Mouse (Mus musculus): ENCODE results near the gene Gm10153. TPM values are rescaled to one million over a fixed set of nuclear protein-coding genes. Genes with fewer than 3 reads are reported as not detected.
"Not testable (repeated sequence)": the region's sequence is repeated elsewhere in the genome, so short reads cannot be mapped to it uniquely, and the experiment has no call there.

The Gm10153 gene
- total and polyA plus RNA-seq, 3 experiments: not detected

GRCm38 (mm10) chr7:142205488-142205887 is 15.3 kb upstream of the Gm10153 start:
- no peak for TF ChIP-seq TAL1 (conservative IDR thresholded peaks at IDR 0.05; ENCODE audit: low read depth, low read length)
- TF ChIP-seq GATA1 (IDR thresholded peaks at IDR 0.05; ENCODE audit: borderline replicate concordance, low read length): no peak
- no peak for TF ChIP-seq GATA2 (IDR thresholded peaks at IDR 0.05; ENCODE audit: borderline replicate concordance, low read depth, low read length)
- no peak for TF ChIP-seq CTCF (IDR thresholded peaks at IDR 0.05; ENCODE audit: low read depth, low read length)
- TF ChIP-seq POLR2AphosphoS5 (IDR thresholded peaks at IDR 0.05; ENCODE audit: insufficient replicate concordance, low read depth, low read length): no peak
- ATAC-seq (ENCODE audit: extremely low read depth, insufficient number of reproducible peaks, low FRiP score, poor library complexity, severe bottlenecking) (no peak), DNase-seq (ENCODE audit: low spot score) (no peak)
- no peak overlapping the region for H3K4me3 ChIP-seq (ENCODE audit: low read depth, low read length)
- no peaks in the 10 kb centered on the region for H3K36me3 ChIP-seq (replicated peaks)
- H3K9me3 ChIP-seq (replicated peaks): no peaks in the 10 kb centered on the region
- H3K27me3 ChIP-seq (ENCODE audit: insufficient read depth, low read length): peaks cover 6% of the 10 kb centered on the region
- no peaks in the 10 kb centered on the region; the same call in 1 of the 2 replicates for H3K4me1 ChIP-seq (ENCODE audit: insufficient read depth, low read depth, low read length)

DNA sequence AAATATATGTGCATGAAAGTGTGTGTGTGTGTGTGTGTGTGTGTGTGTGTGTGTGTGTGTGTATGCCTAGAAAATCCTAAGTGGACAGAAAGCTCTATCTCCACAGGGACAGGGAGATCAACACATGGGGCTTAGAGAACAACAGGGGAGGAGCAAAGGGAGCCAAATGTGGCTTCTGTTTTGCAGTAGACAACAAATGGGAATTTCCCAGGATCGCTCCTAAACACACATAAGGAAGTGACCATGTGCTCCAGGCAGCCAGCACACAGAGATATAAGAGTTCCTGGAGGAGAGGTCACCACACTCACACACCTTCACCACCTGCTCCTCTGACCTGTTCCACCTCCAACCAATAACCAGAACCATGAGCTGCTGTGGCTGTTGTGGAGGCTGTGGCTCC is 10.9 kb upstream of the Gm10153 start, which contains the start of gene Krtap5-3:
Krtap5-3 (plus strand) TSS at position 301 of the 400 bp plus-strand sequence.
- TF ChIP-seq CTCF (IDR thresholded peaks at IDR 0.05; ENCODE audit: low read depth, low read length) (no peak), POLR2AphosphoS5 (IDR thresholded peaks at IDR 0.05; ENCODE audit: insufficient replicate concordance, low read depth, low read length) (no peak), TAL1 (conservative IDR thresholded peaks at IDR 0.05; ENCODE audit: low read depth, low read length) (no peak), GATA1 (IDR thresholded peaks at IDR 0.05; ENCODE audit: borderline replicate concordance, low read length) (no peak), GATA2 (IDR thresholded peaks at IDR 0.05; ENCODE audit: borderline replicate concordance, low read depth, low read length) (no peak)
- H3K9me3 ChIP-seq (replicated peaks): no peaks in the 10 kb centered on the region
- ATAC-seq (ENCODE audit: extremely low read depth, insufficient number of reproducible peaks, low FRiP score, poor library complexity, severe bottlenecking): no peak
- H3K4me1 ChIP-seq (ENCODE audit: insufficient read depth, low read depth, low read length): no peaks in the 10 kb centered on the region
- DNase-seq (ENCODE audit: low spot score): no peak
- H3K4me3 ChIP-seq (ENCODE audit: low read depth, low read length): no peak within 1 kb of the TSS
- peaks cover 3% of the 10 kb centered on the region for H3K27me3 ChIP-seq (ENCODE audit: insufficient read depth, low read length)
- no peaks in the 10 kb centered on the region for H3K36me3 ChIP-seq (replicated peaks)

DNA sequence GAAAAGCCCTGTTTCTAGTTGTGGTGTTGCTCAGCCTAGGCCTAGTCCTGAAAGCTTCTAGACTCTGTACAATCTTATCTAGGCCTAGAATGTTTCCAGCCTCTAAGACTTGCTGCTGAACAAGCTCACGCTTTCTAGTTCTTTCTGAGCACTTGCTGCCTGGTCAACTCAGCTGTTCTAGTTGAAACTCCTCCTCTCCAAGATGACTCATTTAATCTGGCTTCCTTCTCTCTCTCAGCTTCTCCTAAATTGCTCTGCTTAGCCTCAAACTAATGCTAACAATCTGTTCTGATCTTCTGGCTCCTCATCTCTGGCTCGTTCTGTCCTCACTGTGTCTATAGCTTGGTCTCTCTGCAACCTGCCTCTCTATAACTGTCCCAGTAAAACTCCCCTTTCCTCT is 8.6 kb upstream of the Gm10153 start:
- DNase-seq (ENCODE audit: low spot score) (no peak), ATAC-seq (ENCODE audit: extremely low read depth, insufficient number of reproducible peaks, low FRiP score, poor library complexity, severe bottlenecking) (no peak)
- Histone ChIP-seq H3K27me3 (ENCODE audit: insufficient read depth, low read length) (peaks cover 3% of the 10 kb centered on the region), H3K4me3 (ENCODE audit: low read depth, low read length) (no peak overlapping the region), H3K9me3 (replicated peaks) (0 out of 2 replicates have a peak, but pooled peaks cover 2% of the 10 kb centered on the region), H3K4me1 (ENCODE audit: insufficient read depth, low read depth, low read length) (no peaks in the 10 kb centered on the region), H3K36me3 (replicated peaks) (no peaks in the 10 kb centered on the region)
- TF ChIP-seq CTCF (IDR thresholded peaks at IDR 0.05; ENCODE audit: low read depth, low read length) (no peak), TAL1 (conservative IDR thresholded peaks at IDR 0.05; ENCODE audit: low read depth, low read length) (no peak)

GRCm38 (mm10) chr7:142188156-142188555 is 2.0 kb downstream of the Gm10153 start:
- ATAC-seq (ENCODE audit: extremely low read depth, insufficient number of reproducible peaks, low FRiP score, poor library complexity, severe bottlenecking) (no peak), DNase-seq (ENCODE audit: low spot score) (no peak)
- no peaks in the 10 kb centered on the region for H3K9me3 ChIP-seq (replicated peaks)
- H3K36me3 ChIP-seq (replicated peaks): no peaks in the 10 kb centered on the region
- no peak overlapping the region for H3K4me3 ChIP-seq (ENCODE audit: low read depth, low read length)
- H3K4me1 ChIP-seq (ENCODE audit: insufficient read depth, low read depth, low read length): no peaks in the 10 kb centered on the region
- H3K27me3 ChIP-seq (ENCODE audit: insufficient read depth, low read length): peaks cover 11% of the 10 kb centered on the region
- TF ChIP-seq GATA1 (IDR thresholded peaks at IDR 0.05; ENCODE audit: borderline replicate concordance, low read length): no peak
- TF ChIP-seq GATA2 (IDR thresholded peaks at IDR 0.05; ENCODE audit: borderline replicate concordance, low read depth, low read length): no peak
- TF ChIP-seq CTCF (IDR thresholded peaks at IDR 0.05; ENCODE audit: low read depth, low read length): no peak
- TF ChIP-seq POLR2AphosphoS5 (IDR thresholded peaks at IDR 0.05; ENCODE audit: insufficient replicate concordance, low read depth, low read length): no peak
- no peak for TF ChIP-seq TAL1 (conservative IDR thresholded peaks at IDR 0.05; ENCODE audit: low read depth, low read length)

DNA sequence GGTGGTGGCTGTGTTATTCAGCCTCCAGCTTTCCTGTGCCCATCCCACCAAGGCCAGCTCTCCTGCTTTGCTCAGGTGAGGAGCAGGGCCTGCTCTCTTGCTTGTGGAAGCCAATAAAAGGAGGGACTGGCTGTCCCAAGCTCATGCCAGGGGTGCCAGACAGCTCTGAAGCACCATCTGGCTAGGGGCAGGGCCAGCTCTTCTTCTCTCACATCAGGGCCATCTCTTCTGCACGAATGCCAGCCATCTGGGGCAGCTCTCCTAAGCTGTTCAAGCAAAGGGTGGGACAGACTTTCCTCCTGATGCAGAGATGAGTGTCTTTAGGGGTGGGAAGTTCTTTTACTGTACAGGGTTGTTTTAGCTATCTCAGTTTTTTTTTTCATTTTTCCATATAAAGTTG is 9.2 kb downstream of the Gm10153 start:
- Histone ChIP-seq H3K4me3 (ENCODE audit: low read depth, low read length) (no peak overlapping the region), H3K36me3 (replicated peaks) (no peaks in the 10 kb centered on the region), H3K4me1 (ENCODE audit: insufficient read depth, low read depth, low read length) (no peaks in the 10 kb centered on the region), H3K27me3 (ENCODE audit: insufficient read depth, low read length) (peaks cover 4% of the 10 kb centered on the region), H3K9me3 (replicated peaks) (no peaks in the 10 kb centered on the region)
- DNase-seq (ENCODE audit: low spot score) (no peak), ATAC-seq (ENCODE audit: extremely low read depth, insufficient number of reproducible peaks, low FRiP score, poor library complexity, severe bottlenecking) (no peak)
- no peak for TF ChIP-seq GATA1 (IDR thresholded peaks at IDR 0.05; ENCODE audit: borderline replicate concordance, low read length)
- no peak for TF ChIP-seq POLR2AphosphoS5 (IDR thresholded peaks at IDR 0.05; ENCODE audit: insufficient replicate concordance, low read depth, low read length)
- TF ChIP-seq CTCF (IDR thresholded peaks at IDR 0.05; ENCODE audit: low read depth, low read length): no peak
- no peak for TF ChIP-seq TAL1 (conservative IDR thresholded peaks at IDR 0.05; ENCODE audit: low read depth, low read length)
- TF ChIP-seq GATA2 (IDR thresholded peaks at IDR 0.05; ENCODE audit: borderline replicate concordance, low read depth, low read length): no peak

DNA sequence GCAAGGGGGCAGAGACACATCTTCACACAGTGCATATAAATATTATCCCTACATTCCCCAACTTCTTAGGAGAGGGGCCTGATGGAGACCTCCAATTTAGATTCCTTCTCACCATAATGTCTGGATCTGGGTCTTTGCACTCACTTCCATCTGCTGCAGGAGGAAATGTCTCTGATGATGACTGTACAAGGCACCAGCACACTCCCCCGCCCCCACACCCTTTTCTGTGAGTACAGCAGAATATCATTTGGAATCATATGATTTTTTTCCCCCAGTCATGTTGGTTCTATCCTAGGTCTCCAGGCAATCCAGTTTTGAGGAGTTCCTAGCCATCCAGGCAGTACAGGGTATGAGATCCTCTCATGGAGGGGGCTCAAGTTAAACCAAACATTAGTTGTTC is 11.5 kb downstream of the Gm10153 start:
- Histone ChIP-seq H3K4me1 (ENCODE audit: insufficient read depth, low read depth, low read length) (no peaks in the 10 kb centered on the region), H3K4me3 (ENCODE audit: low read depth, low read length) (no peak overlapping the region), H3K36me3 (replicated peaks) (no peaks in the 10 kb centered on the region), H3K9me3 (replicated peaks) (no peaks in the 10 kb centered on the region), H3K27me3 (ENCODE audit: insufficient read depth, low read length) (peaks cover 4% of the 10 kb centered on the region)
- DNase-seq (ENCODE audit: low spot score) (no peak), ATAC-seq (ENCODE audit: extremely low read depth, insufficient number of reproducible peaks, low FRiP score, poor library complexity, severe bottlenecking) (no peak)
- no peak for TF ChIP-seq GATA2 (IDR thresholded peaks at IDR 0.05; ENCODE audit: borderline replicate concordance, low read depth, low read length)
- no peak for TF ChIP-seq CTCF (IDR thresholded peaks at IDR 0.05; ENCODE audit: low read depth, low read length)

- H3K9me3 ChIP-seq (replicated peaks); H3K27me3 ChIP-seq (ENCODE audit: insufficient read depth, low read length); DNase-seq (ENCODE audit: low spot score); ATAC-seq (ENCODE audit: extremely low read depth, insufficient number of reproducible peaks, low FRiP score, poor library complexity, severe bottlenecking); H3K4me3 ChIP-seq (ENCODE audit: low read depth, low read length); H3K36me3 ChIP-seq (replicated peaks); H3K4me1 ChIP-seq (ENCODE audit: insufficient read depth, low read depth, low read length): not testable (repeated sequence)
These were observed 14.3 kb downstream of the Gm10153 start, which contains the start of gene Krtap5-2 for GRCm38 (mm10) chr7:142175905-142176304. Gene Krtap5-2, minus strand, starts transcription at chr7:142176005.
